Mouse (Mus musculus) 3T3-L1 (cell line): ENCODE measurements around the gene Bex1.

Experiments
- DNase-seq: peaks from one replicate; pipeline ENCODE4 v3.0.0-alpha.2; 2015; ENCODE audit warnings: low read depth, low spot score

The Bex1 gene

GRCm38 (mm10) chrX:136172118-136172551 lies 43.2 kb downstream of the Bex1 start, which contains the start of gene Tceal8:
TSS of gene Tceal8 (minus strand) at chrX:136172342.
- DNase-seq: peak; percentile 98

- DNase-seq: peak; percentile 83
Observed at GRCm38 (mm10) chrX:136171189-136172117, 43.9 kb downstream of the Bex1 start.

- no peak for DNase-seq
Observed at GRCm38 (mm10) chrX:136170625-136171024, 44.7 kb downstream of the Bex1 start.
